Mouse (Mus musculus): ENCODE measurements around the gene Fcho1. TPM values are rescaled to one million over a fixed set of nuclear protein-coding genes. Genes with fewer than 3 reads are reported as not detected.
"Not testable (repeated sequence)": the region's sequence is repeated elsewhere in the genome, so short reads cannot be mapped to it uniquely, and the experiment has no call there.

Fcho1 gene
- polyA plus RNA-seq, 1 experiment, result not detected

GRCm38 (mm10) chr8:71728826-71729620, 3.5 kb upstream of the Fcho1 start:
- no peaks in the 10 kb centered on the region for H3K4me1 ChIP-seq (ENCODE audit: control insufficient read depth, insufficient read depth, insufficient read length, low read length)
- H3K4me3 ChIP-seq (ENCODE audit: insufficient read depth, low read depth, low read length), result peak overlapping the region; percentile 50
- H3K27ac ChIP-seq (replicated peaks; ENCODE audit: low read depth, low read length), result no peak overlapping the region

GRCm38 (mm10) chr8:71728240-71728785, 2.8 kb upstream of the Fcho1 start:
- no peaks in the 10 kb centered on the region for H3K4me1 ChIP-seq (ENCODE audit: control insufficient read depth, insufficient read depth, insufficient read length, low read length)
- H3K27ac ChIP-seq (replicated peaks; ENCODE audit: low read depth, low read length), result no peak overlapping the region
- peak overlapping the region; percentile 50 for H3K4me3 ChIP-seq (ENCODE audit: insufficient read depth, low read depth, low read length)

- Histone ChIP-seq H3K27ac (replicated peaks; ENCODE audit: low read depth, low read length) (no peak overlapping the region), H3K4me3 (ENCODE audit: insufficient read depth, low read depth, low read length) (no peak overlapping the region), H3K4me1 (ENCODE audit: control insufficient read depth, insufficient read depth, insufficient read length, low read length) (no peaks in the 10 kb centered on the region)
Observed at GRCm38 (mm10) chr8:71724389-71724788, 1.1 kb downstream of the Fcho1 start.

- Histone ChIP-seq H3K4me3 (ENCODE audit: insufficient read depth, low read depth, low read length) (no peak overlapping the region), H3K27ac (replicated peaks; ENCODE audit: low read depth, low read length) (no peak overlapping the region), H3K4me1 (ENCODE audit: control insufficient read depth, insufficient read depth, insufficient read length, low read length) (no peaks in the 10 kb centered on the region)
Observed at GRCm38 (mm10) chr8:71723047-71723551, 2.4 kb downstream of the Fcho1 start.

- H3K4me3 ChIP-seq (ENCODE audit: insufficient read depth, low read depth, low read length), result no peak overlapping the region
- no peak overlapping the region for H3K27ac ChIP-seq (replicated peaks; ENCODE audit: low read depth, low read length)
Observed at GRCm38 (mm10) chr8:71719928-71720457, 5.5 kb downstream of the Fcho1 start.

GRCm38 (mm10) chr8:71719218-71719617, 6.3 kb downstream of the Fcho1 start:
- Histone ChIP-seq H3K4me3 (ENCODE audit: insufficient read depth, low read depth, low read length) (no peak overlapping the region), H3K27ac (replicated peaks; ENCODE audit: low read depth, low read length) (no peak overlapping the region), H3K4me1 (ENCODE audit: control insufficient read depth, insufficient read depth, insufficient read length, low read length) (no peaks in the 10 kb centered on the region)

More at GRCm38 (mm10) chr8:71719928-71720457, 5.5 kb downstream of the Fcho1 start:
- H3K4me1 ChIP-seq (ENCODE audit: control insufficient read depth, insufficient read depth, insufficient read length, low read length), result no peaks in the 10 kb centered on the region

- Histone ChIP-seq H3K27ac (replicated peaks; ENCODE audit: low read depth, low read length) (no peak overlapping the region), H3K4me3 (ENCODE audit: insufficient read depth, low read depth, low read length) (no peak overlapping the region)
Observed at GRCm38 (mm10) chr8:71718252-71718651, 7.3 kb downstream of the Fcho1 start.

GRCm38 (mm10) chr8:71717096-71717495, 8.4 kb downstream of the Fcho1 start:
- Histone ChIP-seq H3K27ac (replicated peaks; ENCODE audit: low read depth, low read length) (no peak overlapping the region), H3K4me1 (ENCODE audit: control insufficient read depth, insufficient read depth, insufficient read length, low read length) (no peaks in the 10 kb centered on the region)

More at GRCm38 (mm10) chr8:71718252-71718651, 7.3 kb downstream of the Fcho1 start:
- H3K4me1 ChIP-seq (ENCODE audit: control insufficient read depth, insufficient read depth, insufficient read length, low read length), result no peaks in the 10 kb centered on the region

GRCm38 (mm10) chr8:71716561-71717053, 8.9 kb downstream of the Fcho1 start:
- no peak overlapping the region for H3K4me3 ChIP-seq (ENCODE audit: insufficient read depth, low read depth, low read length)
- H3K4me1 ChIP-seq (ENCODE audit: control insufficient read depth, insufficient read depth, insufficient read length, low read length), result no peaks in the 10 kb centered on the region
- H3K27ac ChIP-seq (replicated peaks; ENCODE audit: low read depth, low read length), result no peak overlapping the region

More at GRCm38 (mm10) chr8:71717096-71717495, 8.4 kb downstream of the Fcho1 start:
- H3K4me3 ChIP-seq (ENCODE audit: insufficient read depth, low read depth, low read length), result no peak overlapping the region

- H3K4me3 ChIP-seq (ENCODE audit: insufficient read depth, low read depth, low read length), result no peak overlapping the region
- H3K4me1 ChIP-seq (ENCODE audit: control insufficient read depth, insufficient read depth, insufficient read length, low read length), result no peaks in the 10 kb centered on the region
- H3K27ac ChIP-seq (replicated peaks; ENCODE audit: low read depth, low read length), result no peak overlapping the region
Observed at GRCm38 (mm10) chr8:71715531-71715930, 10.0 kb downstream of the Fcho1 start.

- Histone ChIP-seq H3K4me3 (ENCODE audit: insufficient read depth, low read depth, low read length) (no peak overlapping the region), H3K27ac (replicated peaks; ENCODE audit: low read depth, low read length) (no peak overlapping the region), H3K4me1 (ENCODE audit: control insufficient read depth, insufficient read depth, insufficient read length, low read length) (no peaks in the 10 kb centered on the region)
Observed at GRCm38 (mm10) chr8:71711574-71711973, 13.9 kb downstream of the Fcho1 start.

GRCm38 (mm10) chr8:71709800-71710446, 15.6 kb downstream of the Fcho1 start:
- H3K27ac ChIP-seq (replicated peaks; ENCODE audit: low read depth, low read length), result no peak overlapping the region
- no peaks in the 10 kb centered on the region for H3K4me1 ChIP-seq (ENCODE audit: control insufficient read depth, insufficient read depth, insufficient read length, low read length)
- H3K4me3 ChIP-seq (ENCODE audit: insufficient read depth, low read depth, low read length), result no peak overlapping the region

- no peak overlapping the region for H3K4me3 ChIP-seq (ENCODE audit: insufficient read depth, low read depth, low read length)
- no peaks in the 10 kb centered on the region for H3K4me1 ChIP-seq (ENCODE audit: control insufficient read depth, insufficient read depth, insufficient read length, low read length)
- no peak overlapping the region for H3K27ac ChIP-seq (replicated peaks; ENCODE audit: low read depth, low read length)
Observed at GRCm38 (mm10) chr8:71709134-71709799, 16.2 kb downstream of the Fcho1 start.

- Histone ChIP-seq H3K27ac (replicated peaks; ENCODE audit: low read depth, low read length) (no peak overlapping the region), H3K4me3 (ENCODE audit: insufficient read depth, low read depth, low read length) (no peak overlapping the region), H3K4me1 (ENCODE audit: control insufficient read depth, insufficient read depth, insufficient read length, low read length) (no peaks in the 10 kb centered on the region)
Observed at GRCm38 (mm10) chr8:71707874-71708273, 17.6 kb downstream of the Fcho1 start.

- not testable (repeated sequence) for H3K27ac ChIP-seq (replicated peaks; ENCODE audit: low read depth, low read length); H3K4me1 ChIP-seq (ENCODE audit: control insufficient read depth, insufficient read depth, insufficient read length, low read length); H3K4me3 ChIP-seq (ENCODE audit: insufficient read depth, low read depth, low read length)
Observed at GRCm38 (mm10) chr8:71703400-71703799, 22.1 kb downstream of the Fcho1 start.
